ENCODE assay signal across 8 mouse cellular contexts in the genomic region with DNA sequence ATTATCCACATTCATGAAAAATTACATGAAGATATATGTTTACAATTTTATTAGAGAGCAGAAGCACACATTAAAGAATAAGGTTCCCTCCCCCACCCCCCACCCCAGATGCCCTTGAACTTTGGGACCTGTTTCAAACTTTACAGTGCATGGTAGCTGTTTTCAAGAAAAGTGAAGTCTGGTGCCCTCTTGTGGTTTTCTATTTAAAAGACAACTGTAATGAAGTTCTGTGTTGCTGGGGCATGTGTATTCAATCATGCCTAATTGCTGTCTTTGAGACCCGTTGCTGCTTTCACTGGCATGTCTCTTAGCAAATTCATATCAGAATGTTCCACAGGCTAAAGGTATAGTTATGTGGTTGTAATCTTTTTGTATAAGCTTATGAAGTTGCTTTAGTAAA. TPM values are rescaled to one million over a fixed set of nuclear protein-coding genes. Genes with fewer than 3 reads are reported as not detected.
DNase-seq lines count a peak whose midpoint lies in the region; ATAC-seq lines count a peak whose summit lies in the region.

No protein-coding gene starts in this region.

- WGBS in midbrain, embryonic 11.5 days: 12% methylated on average over 1 of the region's 1 CpGs
- WGBS in midbrain, embryonic 10.5 days: 14% methylated on average over 1 of the region's 1 CpGs
- WGBS in hindbrain, embryonic 16.5 days: 0% methylated on average over 1 of the region's 1 CpGs

- H3K4me1 ChIP-seq in midbrain, embryonic 11.5 days (ENCODE audit: control insufficient read depth, insufficient read depth, low read length): no peaks in the 10 kb centered on the region
- no peaks in the 10 kb centered on the region for H3K4me1 ChIP-seq in midbrain, embryonic 10.5 days
- no peaks in the 10 kb centered on the region for H3K4me1 ChIP-seq in hindbrain, embryonic 16.5 days (ENCODE audit: control insufficient read depth, insufficient read depth, low read depth, low read length)

- H3K36me3 ChIP-seq in midbrain, embryonic 11.5 days (ENCODE audit: control insufficient read depth, insufficient read depth, low read length): no peaks in the 10 kb centered on the region
- H3K36me3 ChIP-seq in midbrain, embryonic 10.5 days: no peaks in the 10 kb centered on the region
- no peaks in the 10 kb centered on the region for H3K36me3 ChIP-seq in hindbrain, embryonic 16.5 days (ENCODE audit: control insufficient read depth, insufficient read depth, low read length)

- no peaks in the 10 kb centered on the region for H3K9me3 ChIP-seq in midbrain, embryonic 11.5 days (ENCODE audit: control insufficient read depth, low read length)
- H3K9me3 ChIP-seq in midbrain, embryonic 10.5 days (replicated peaks): no peaks in the 10 kb centered on the region
- no peaks in the 10 kb centered on the region for H3K9me3 ChIP-seq in hindbrain, embryonic 16.5 days (ENCODE audit: control insufficient read depth, low read length)

- no peak overlapping the region for H3K4me3 ChIP-seq in midbrain, embryonic 11.5 days (ENCODE audit: low read depth, low read length)
- no peak overlapping the region for H3K4me3 ChIP-seq in midbrain, embryonic 10.5 days
- H3K4me3 ChIP-seq in hindbrain, embryonic 16.5 days (ENCODE audit: low read length): no peak overlapping the region

- ATAC-seq in midbrain, embryonic 11.5 days (ENCODE audit: low FRiP score): peak; percentile 33; the same call in 1 of the 2 replicates
- peak; percentile 64; the same call in 1 of the 2 replicates for ATAC-seq in hindbrain, embryonic 16.5 days

- no peak overlapping the region for H3K4me2 ChIP-seq in midbrain, embryonic 11.5 days
- H3K4me2 ChIP-seq in hindbrain, embryonic 16.5 days (ENCODE audit: low read length): no peak overlapping the region

- H3K27ac ChIP-seq in midbrain, embryonic 11.5 days (ENCODE audit: low read depth, low read length): no peak overlapping the region
- no peak overlapping the region for H3K27ac ChIP-seq in midbrain, embryonic 10.5 days (replicated peaks)
- no peak overlapping the region for H3K27ac ChIP-seq in hindbrain, embryonic 16.5 days (ENCODE audit: low read depth, low read length)

- peak; percentile 2 for DNase-seq in cerebellum, adult 11 months
- DNase-seq in cerebellum, adult 11-12 months: no peak
- peak; percentile 94 for DNase-seq in midbrain, embryonic 11.5 days (ENCODE audit: low spot score, missing footprints)
- no peak for DNase-seq in midbrain, embryonic 10.5 days (ENCODE audit: low spot score)
- DNase-seq in cerebellum, adult 8-10 months: peak; percentile 25
- peak; percentile 83 for DNase-seq in naive thymus-derived CD4-positive, alpha-beta T cell, adult 2 months (ENCODE audit: low read depth)
- DNase-seq in urinary bladder, postnatal 25 days (ENCODE audit: low spot score): no peak

- H3K27me3 ChIP-seq in midbrain, embryonic 11.5 days (ENCODE audit: control insufficient read depth, insufficient read depth, low read length): no peaks in the 10 kb centered on the region
- H3K27me3 ChIP-seq in midbrain, embryonic 10.5 days (ENCODE audit: low read depth, poor library complexity, severe bottlenecking): no peaks in the 10 kb centered on the region
- H3K27me3 ChIP-seq in hindbrain, embryonic 16.5 days (replicated peaks; ENCODE audit: control insufficient read depth, insufficient read depth, low read length): no peaks in the 10 kb centered on the region

- no peak overlapping the region for H3K9ac ChIP-seq in midbrain, embryonic 11.5 days (ENCODE audit: low read length)
- H3K9ac ChIP-seq in hindbrain, embryonic 16.5 days (ENCODE audit: low read depth, low read length): no peak overlapping the region

RNA-seq across cellular contexts. Expression of a gene that starts 25.3 kb away (rescaled TPM):
- polyA plus RNA-seq in midbrain, embryonic 11.5 days (2014; fragmentation: Nextera tagmentation; extraction: Ambion mirVana): 0.19 and 0.36 TPM in 2 replicates
- polyA plus RNA-seq in midbrain, embryonic 10.5 days (2016; fragmentation: Nextera tagmentation; extraction: Ambion mirVana): 0.10 and 0.21 TPM in 2 replicates
- polyA plus RNA-seq in hindbrain, embryonic 16.5 days (2015; fragmentation: Nextera tagmentation; extraction: Ambion mirVana): 0.29 and 0.31 TPM in 2 replicates

RNA-seq across cellular contexts. Expression of a gene that starts 42.8 kb away (rescaled TPM):
- polyA plus RNA-seq in midbrain, embryonic 11.5 days (2014; fragmentation: Nextera tagmentation; extraction: Ambion mirVana): 5.8 and 6.7 TPM in 2 replicates
- polyA plus RNA-seq in midbrain, embryonic 10.5 days (2016; fragmentation: Nextera tagmentation; extraction: Ambion mirVana): 6.2 and 6.4 TPM in 2 replicates
- 15.4 and 23.6 TPM in 2 replicates for polyA plus RNA-seq in hindbrain, embryonic 16.5 days (2015; fragmentation: Nextera tagmentation; extraction: Ambion mirVana)

Comparison
In these comparisons a context has a peak if more than half of its experiments do, and no peak if none do; other contexts are left out.
1. DNase-seq: peak in cerebellum, adult 11 months (single experiment), midbrain, embryonic 11.5 days (single experiment), cerebellum, adult 8-10 months (single experiment) and naive thymus-derived CD4-positive, alpha-beta T cell, adult 2 months (single experiment); none in cerebellum, adult 11-12 months (single experiment), midbrain, embryonic 10.5 days (single experiment) and urinary bladder, postnatal 25 days (single experiment).